Mouse (Mus musculus): ENCODE measurements at regions not wholly inside any gene's neighbourhood (a gene's known extent, or its start where the extent isn't known, plus 50 kb on each side); places are given as distances from the start of the nearest gene placed in this dataset.

DNA sequence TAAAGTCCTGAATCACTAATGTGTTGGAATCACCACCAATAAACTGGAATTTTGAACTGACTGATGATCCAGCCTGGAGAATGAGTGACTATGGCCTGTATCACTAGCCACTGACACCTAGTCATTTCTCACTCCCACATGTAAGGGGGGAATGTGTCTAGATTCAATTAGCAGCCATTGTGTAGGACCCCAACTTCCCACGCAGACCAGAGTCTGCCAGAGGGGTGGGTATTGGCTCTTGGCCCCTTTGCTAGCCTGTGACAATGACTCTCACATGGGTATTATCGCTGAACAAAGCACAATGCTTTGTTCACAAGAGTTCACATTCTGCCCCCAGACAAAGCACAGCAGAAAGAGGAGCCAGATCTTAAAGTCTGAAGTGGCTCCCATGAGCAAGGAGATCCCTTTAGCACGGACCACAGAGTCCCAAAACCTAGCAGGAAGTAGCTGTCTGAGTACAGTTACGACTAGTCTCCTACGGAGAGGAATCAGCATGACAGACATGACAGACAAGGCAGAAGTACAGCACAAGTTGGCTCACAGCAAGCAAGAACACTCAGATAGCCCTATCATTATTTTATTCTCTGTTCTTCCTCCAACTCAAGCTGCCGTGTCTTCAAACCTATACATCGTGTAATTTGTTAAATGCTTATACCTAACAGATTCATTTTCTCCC lies 130.0 kb upstream of the Foxq1 start:
- Histone ChIP-seq H3K27me3 (ENCODE audit: control insufficient read depth in 1 of 2, insufficient read depth in 2 of 2, low read length in 2 of 2) (no peaks in the 10 kb centered on the region), H3K27ac (ENCODE audit: control insufficient read depth, low read depth, low read length) (no peak overlapping the region), H3K9me3 (replicated peaks; ENCODE audit: insufficient read depth, low read length) (no peaks in the 10 kb centered on the region), H3K9ac (ENCODE audit: control insufficient read depth, low read depth, low read length, poor library complexity, severe bottlenecking) (no peak overlapping the region), H3K36me3 (ENCODE audit: control insufficient read depth in 1 of 2, insufficient read depth in 2 of 2, low read length in 2 of 2) (no peaks in the 10 kb centered on the region), H3K4me3 (ENCODE audit: control insufficient read depth in 1 of 2, insufficient read depth in 1 of 2, low read depth in 2 of 2, low read length in 2 of 2) (no peak overlapping the region), H3K79me2 (ENCODE audit: control insufficient read depth, insufficient read depth, low read length, poor library complexity) (no peaks in the 10 kb centered on the region), H3K4me1 (ENCODE audit: control insufficient read depth in 1 of 2, insufficient read depth in 2 of 2, low read length in 2 of 2) (no peaks in the 10 kb centered on the region)
- TF ChIP-seq TCF12 (IDR thresholded peaks at IDR 0.05; ENCODE audit: low read depth, low read length) (no peak), GABPA (IDR thresholded peaks at IDR 0.05; ENCODE audit: low read depth, low read length) (no peak), EP300 (IDR thresholded peaks at IDR 0.05; ENCODE audit: low read depth in 1 of 2, low read length in 2 of 2) (no peak), RCOR1 (IDR thresholded peaks at IDR 0.05; ENCODE audit: low read depth, low read length) (no peak), KAT2A (conservative IDR thresholded peaks at IDR 0.05; ENCODE audit: low read depth, low read length) (no peak)
- DNase-seq (ENCODE audit: low read depth, low spot score): no peak

DNA sequence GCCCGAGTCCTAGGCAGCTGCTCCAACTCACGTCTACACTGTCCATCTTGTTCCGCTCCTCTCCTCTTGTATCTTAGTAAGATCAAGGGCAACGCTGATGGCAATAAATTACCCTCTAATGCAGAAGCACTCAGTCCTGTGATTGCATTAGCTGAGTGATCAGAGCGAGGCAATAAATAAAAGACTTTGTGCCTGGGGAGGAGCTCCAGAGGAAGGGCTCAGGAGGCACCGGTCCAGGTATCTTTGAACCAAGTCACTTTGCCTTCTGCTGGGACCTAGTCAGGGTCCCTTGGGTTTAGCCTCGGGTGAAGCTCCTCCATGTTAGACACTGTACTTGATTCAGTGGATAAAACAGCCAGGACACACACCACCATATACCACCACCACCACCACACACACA lies 119.5 kb upstream of the Foxq1 start:
- Histone ChIP-seq H3K27ac (ENCODE audit: control insufficient read depth, low read depth, low read length) (no peak overlapping the region), H3K79me2 (ENCODE audit: control insufficient read depth, insufficient read depth, low read length, poor library complexity) (no peaks in the 10 kb centered on the region), H3K9ac (ENCODE audit: control insufficient read depth, low read depth, low read length, poor library complexity, severe bottlenecking) (no peak overlapping the region), H3K9me3 (replicated peaks; ENCODE audit: insufficient read depth, low read length) (no peaks in the 10 kb centered on the region), H3K4me1 (ENCODE audit: control insufficient read depth in 1 of 2, insufficient read depth in 2 of 2, low read length in 2 of 2) (no peaks in the 10 kb centered on the region), H3K27me3 (ENCODE audit: control insufficient read depth in 1 of 2, insufficient read depth in 2 of 2, low read length in 2 of 2) (no peaks in the 10 kb centered on the region), H3K4me3 (ENCODE audit: control insufficient read depth in 1 of 2, insufficient read depth in 1 of 2, low read depth in 2 of 2, low read length in 2 of 2) (no peak overlapping the region), H3K36me3 (ENCODE audit: control insufficient read depth in 1 of 2, insufficient read depth in 2 of 2, low read length in 2 of 2) (no peaks in the 10 kb centered on the region)
- TF ChIP-seq POLR2AphosphoS5 (IDR thresholded peaks at IDR 0.05; ENCODE audit: borderline replicate concordance, low read depth, low read length) (no peak), ELF1 (IDR thresholded peaks at IDR 0.05; ENCODE audit: low read depth, low read length) (no peak), HCFC1 (IDR thresholded peaks at IDR 0.05; ENCODE audit: low read depth, low read length) (no peak), MXI1 (IDR thresholded peaks at IDR 0.05; ENCODE audit: low read depth, low read length) (no peak), RCOR1 (IDR thresholded peaks at IDR 0.05; ENCODE audit: low read depth, low read length) (no peak), UBTF (IDR thresholded peaks at IDR 0.05; ENCODE audit: borderline replicate concordance, insufficient read depth, low read depth, low read length) (no peak), CHD2 (IDR thresholded peaks at IDR 0.05; ENCODE audit: low read length) (no peak), CTCF (IDR thresholded peaks at IDR 0.05 in 2 of 3, conservative IDR thresholded peaks at IDR 0.05 in 1 of 3; ENCODE audit: control insufficient read depth in 1 of 3, insufficient read depth in 1 of 3, low read depth in 2 of 3, low read length in 3 of 3, poor library complexity in 1 of 3, severe bottlenecking in 1 of 3) (no peak), ZNF384 (IDR thresholded peaks at IDR 0.05; ENCODE audit: low read depth, low read length) (no peak), ZKSCAN1 (IDR thresholded peaks at IDR 0.05; ENCODE audit: low read depth, low read length) (no peak), E2F4 (IDR thresholded peaks at IDR 0.05; ENCODE audit: borderline replicate concordance, low read depth, low read length) (no peak), ETS1 (IDR thresholded peaks at IDR 0.05; ENCODE audit: low read depth, low read length) (no peak)
- no peak for DNase-seq (ENCODE audit: low read depth, low spot score)
